Mouse (Mus musculus) ES-E14 (cell line): ENCODE results near the gene Il11ra1. TPM values are rescaled to one million over a fixed set of nuclear protein-coding genes. Genes with fewer than 3 reads are reported as not detected.
"Not testable (repeated sequence)": the region's sequence is repeated elsewhere in the genome, so short reads cannot be mapped to it uniquely, and the experiment has no call there.

Experiments used
- DNase-seq: peaks from one replicate; pipeline ENCODE4 v3.0.0-alpha.2; 2013; ENCODE audit warnings: low read depth, low spot score
- H3K27ac ChIP-seq: 2 replicates; pipeline ENCODE4 v1.5.1; 2012; ENCODE audit warnings: low read depth, mild to moderate bottlenecking, low read length, moderate library complexity, mixed read lengths; ENCODE audit not compliant: poor library complexity, insufficient read depth, severe bottlenecking
- H3K36me3 ChIP-seq: 2 replicates; pipeline ENCODE4 v1.6.1; 2012; ENCODE audit warnings: mild to moderate bottlenecking, low read length, moderate library complexity, mixed read lengths; ENCODE audit not compliant: control insufficient read depth, poor library complexity, insufficient read depth, severe bottlenecking
- H3K4me1 ChIP-seq, 2 experiments: fragments of 150-350 bp in 1 of 2; sonication (generic) in 1 of 2; 2 replicates each; pipeline ENCODE4 v1.6.1; 2012; ENCODE audit warnings: low read length in 2 of 2, mild to moderate bottlenecking in 1 of 2, mixed read lengths in 1 of 2; ENCODE audit not compliant: control insufficient read depth in 2 of 2, insufficient read depth in 2 of 2, poor library complexity in 1 of 2
- H3K4me3 ChIP-seq, 2 experiments: fragments of 150-350 bp in 1 of 2; sonication (generic) in 1 of 2; 2 replicates each; pipeline ENCODE4 v1.5.1; 2012; ENCODE audit warnings: low read length in 2 of 2, low read depth in 1 of 2, mild to moderate bottlenecking in 1 of 2, mixed read lengths in 1 of 2; ENCODE audit not compliant: insufficient read depth in 1 of 2, poor library complexity in 1 of 2, severe bottlenecking in 1 of 2
- H3K9ac ChIP-seq: 2 replicates; pipeline ENCODE4 v1.6.1; 2012; ENCODE audit warnings: low read depth, mild to moderate bottlenecking, low read length, mixed read lengths; ENCODE audit not compliant: poor library complexity, insufficient read depth, severe bottlenecking
- H3K9me3 ChIP-seq: fragments of 150-350 bp; sonication (generic); 2 replicates; pipeline ENCODE4 v1.6.1; 2012; ENCODE audit warnings: low read depth, mild to moderate bottlenecking, low read length; ENCODE audit not compliant: control insufficient read depth, insufficient read depth
- CHD2 ChIP-seq: IDR thresholded peaks from 2 replicates; pipeline ENCODE4 v1.6.1; 2014; ENCODE audit warnings: mild to moderate bottlenecking, low read depth, low read length, inconsistent platforms
- HCFC1 ChIP-seq: IDR thresholded peaks from 2 replicates; pipeline ENCODE4 v1.6.1; 2012; ENCODE audit warnings: low read length, inconsistent platforms, borderline replicate concordance; ENCODE audit not compliant: insufficient read depth
- MAFK ChIP-seq: IDR thresholded peaks from 2 replicates; pipeline ENCODE4 v1.6.1; 2014; ENCODE audit warnings: mild to moderate bottlenecking, low read depth, low read length, inconsistent platforms; ENCODE audit not compliant: insufficient read depth
- ZC3H11A ChIP-seq: IDR thresholded peaks from 2 replicates; pipeline ENCODE4 v1.6.1; 2012; ENCODE audit warnings: low read depth, mild to moderate bottlenecking, inconsistent platforms, low read length, borderline replicate concordance
- ZNF384 ChIP-seq: IDR thresholded peaks from 2 replicates; pipeline ENCODE4 v1.6.1; 2012; ENCODE audit warnings: low read depth, low read length, inconsistent platforms
- in situ Hi-C, 2 experiments: fragments of 600-800 bp; cut with MboI; formaldehyde crosslinking; loops; one replicate each; pipeline ENCODE4 v1.15.1; 2025; ENCODE audit warnings: low sequenced_read_pairs in 2 of 2, inconsistent platforms in 1 of 2; ENCODE audit not compliant: unreplicated experiment in 2 of 2
- total RNA-seq: library from RNA; depleted of rRNA; stranded (reverse); fragments of 300-350 nt; gene quantifications from 2 replicates; pipeline ENCODE4 v1.2.3, GENCODE M21; 2012

The Il11ra1 gene
- total RNA-seq, 1 experiment, result 13.5 TPM

- Histone ChIP-seq H3K4me1 (peaks cover 2 to 15% of the 10 kb centered on the region in 2 experiments; a peak in 1 of 4 replicates), H3K9me3 (no peaks in the 10 kb centered on the region), H3K9ac (no peak overlapping the region), H3K36me3 (no peaks in the 10 kb centered on the region), H3K4me3 (no peak overlapping the region), H3K27ac (no peak overlapping the region)
- TF ChIP-seq HCFC1 (no peak), CHD2 (no peak), ZNF384 (no peak), ZC3H11A (no peak), MAFK (no peak)
- in situ Hi-C loops, result no loop called here
- no peak for DNase-seq
Measured at GRCm38 (mm10) chr4:41681176-41681575, 18.6 kb upstream of the Il11ra1 start.

DNA sequence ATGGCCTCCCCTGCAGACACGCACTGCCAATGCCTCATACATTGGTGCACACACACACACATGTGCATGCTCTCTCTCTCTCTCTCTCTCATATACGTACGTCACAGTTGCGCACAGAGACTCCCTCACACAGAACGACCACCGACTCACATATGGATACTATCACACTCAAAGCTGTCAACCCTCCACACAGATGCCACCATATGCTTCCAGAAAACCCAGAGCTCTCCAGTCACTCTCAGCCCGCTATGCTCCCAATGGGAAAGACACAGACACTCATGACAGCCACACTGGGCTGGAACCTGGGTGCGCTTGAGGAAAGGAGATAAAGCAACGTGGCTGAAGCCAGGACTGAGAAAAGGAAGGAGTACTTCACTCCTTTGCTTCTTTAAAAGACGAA, 17.8 kb upstream of the Il11ra1 start:
- TF ChIP-seq ZC3H11A (no peak), MAFK (no peak), HCFC1 (no peak), CHD2 (no peak)
- H3K4me3 ChIP-seq, result no peak overlapping the region
- in situ Hi-C loops, result no loop called here
- no peaks in the 10 kb centered on the region for H3K36me3 ChIP-seq
- H3K9ac ChIP-seq, result no peak overlapping the region
- peaks cover 0 to 10% of the 10 kb centered on the region in 2 experiments; a peak in 1 of 4 replicates for H3K4me1 ChIP-seq
- DNase-seq, result no peak
- H3K9me3 ChIP-seq, result no peaks in the 10 kb centered on the region
- no peak overlapping the region for H3K27ac ChIP-seq

DNA sequence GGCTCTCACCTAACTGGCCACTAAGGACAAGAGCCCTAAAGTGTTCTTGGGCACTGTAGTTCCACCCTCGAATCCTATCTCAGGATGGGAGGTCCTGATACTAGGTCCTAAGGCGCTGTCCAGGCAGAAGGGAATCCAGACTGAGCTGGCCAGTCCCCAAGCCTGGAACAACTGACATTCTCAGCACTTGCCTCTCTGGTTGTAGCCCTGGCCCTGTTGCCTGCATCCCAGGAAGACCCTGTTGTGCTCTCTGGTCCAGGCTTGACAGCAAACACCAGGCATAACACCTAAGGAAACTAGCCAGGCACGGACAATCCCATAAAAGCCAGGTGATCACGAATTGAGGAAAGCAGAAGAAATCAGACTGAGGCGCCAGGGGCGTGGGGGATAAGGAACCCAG, 17.0 kb upstream of the Il11ra1 start:
- in situ Hi-C loops, result no loop called here
- Histone ChIP-seq H3K27ac (no peak overlapping the region), H3K36me3 (no peaks in the 10 kb centered on the region), H3K9ac (no peak overlapping the region), H3K4me3 (no peak overlapping the region), H3K4me1 (peaks cover 0 to 4% of the 10 kb centered on the region in 2 experiments; a peak in 1 of 4 replicates), H3K9me3 (no peaks in the 10 kb centered on the region)
- DNase-seq, result no peak
- TF ChIP-seq ZNF384 (no peak), ZC3H11A (no peak), HCFC1 (no peak), MAFK (no peak), CHD2 (no peak)

DNA sequence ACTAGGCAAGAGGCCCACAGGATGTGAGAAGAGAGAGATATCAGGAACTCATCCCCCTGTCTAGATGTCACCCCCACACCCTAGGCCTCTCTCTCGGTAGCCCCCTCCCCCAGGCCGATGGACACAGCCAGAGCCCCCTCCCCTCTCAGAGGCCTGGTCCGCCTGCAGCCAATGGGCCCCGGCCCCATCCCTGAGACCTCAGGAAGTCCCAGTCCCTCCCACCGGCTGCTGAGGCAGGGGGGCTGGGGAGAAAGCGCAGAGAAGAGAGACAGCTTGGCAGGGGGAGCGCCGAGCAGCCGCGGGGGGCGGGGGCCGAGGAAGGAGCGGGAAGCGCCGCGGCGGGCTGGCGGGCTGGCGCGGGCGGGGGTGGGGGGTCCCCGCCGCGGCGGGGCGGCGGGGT, 16.5 kb upstream of the Il11ra1 start:
- DNase-seq, in situ Hi-C loops, H3K4me1 ChIP-seq: not testable (repeated sequence)

GRCm38 (mm10) chr4:41684131-41684930, 15.5 kb upstream of the Il11ra1 start:
- H3K27ac ChIP-seq, in situ Hi-C loops, H3K9me3 ChIP-seq, H3K9ac ChIP-seq, H3K4me1 ChIP-seq, DNase-seq, H3K36me3 ChIP-seq: not testable (repeated sequence)
- H3K4me3 ChIP-seq, result peak overlapping the region in 1 of 2 experiments; percentile 15; a peak in 1 of 4 replicates

More for the DNA sequence above, 16.5 kb upstream of the Il11ra1 start:
- not testable (repeated sequence) for H3K4me3 ChIP-seq, H3K36me3 ChIP-seq, H3K9ac ChIP-seq, H3K27ac ChIP-seq, H3K9me3 ChIP-seq

GRCm38 (mm10) chr4:41684931-41685453, 14.8 kb upstream of the Il11ra1 start:
- H3K9me3 ChIP-seq, H3K4me3 ChIP-seq, DNase-seq, H3K9ac ChIP-seq, H3K4me1 ChIP-seq, H3K36me3 ChIP-seq, in situ Hi-C loops, H3K27ac ChIP-seq: not testable (repeated sequence)

GRCm38 (mm10) chr4:41685882-41686492, 13.8 kb upstream of the Il11ra1 start:
- H3K36me3 ChIP-seq, H3K9me3 ChIP-seq, DNase-seq, H3K9ac ChIP-seq, H3K4me1 ChIP-seq, H3K4me3 ChIP-seq, in situ Hi-C loops, H3K27ac ChIP-seq: not testable (repeated sequence)
